Mouse (Mus musculus) ES-Bruce4 (cell line): ENCODE data around the gene Rabggta.

Source experiments
- CTCF ChIP-seq: IDR thresholded peaks from one replicate; pipeline ENCODE4 v1.8.1; 2011; ENCODE audit warnings: low read depth, low read length
- EP300 ChIP-seq: IDR thresholded peaks from 2 replicates; pipeline ENCODE4 v1.6.1; 2011; ENCODE audit warnings: low read depth, low read length; ENCODE audit not compliant: insufficient read depth
- POLR2A ChIP-seq: IDR thresholded peaks from one replicate; pipeline ENCODE4 v1.8.1; 2011; ENCODE audit warnings: low read length; ENCODE audit not compliant: insufficient read depth

DNA sequence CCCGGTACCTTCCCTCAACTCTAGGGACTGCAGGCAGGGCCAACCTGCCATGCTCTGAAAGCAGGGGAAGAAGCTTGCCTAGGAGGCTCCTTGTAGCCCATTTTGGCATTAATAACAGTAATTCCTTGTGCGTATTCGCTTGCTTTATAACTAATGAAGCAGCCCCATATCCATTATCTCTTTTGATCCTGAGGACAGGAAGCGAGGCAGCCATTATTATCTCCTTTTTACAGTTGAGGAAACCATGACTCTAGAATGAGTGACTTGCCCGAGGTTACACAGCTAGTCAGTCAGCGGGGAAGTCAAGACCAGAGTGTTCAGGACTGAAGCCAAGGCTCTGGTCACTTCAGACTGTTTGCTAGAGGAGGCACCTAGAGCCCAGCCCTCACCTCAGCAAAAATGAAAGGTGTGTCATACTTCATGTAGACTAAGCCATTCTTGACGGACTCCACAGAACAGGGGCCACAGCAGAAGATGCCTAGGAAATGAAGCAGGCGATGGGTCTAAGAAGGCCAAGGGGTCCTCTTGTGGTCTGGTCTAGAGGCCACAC is 15.9 kb downstream of the Rabggta start:
- TF ChIP-seq CTCF (no peak), POLR2A (no peak), EP300 (no peak)
